Mouse (Mus musculus) hindbrain, postnatal 0 days (tissue): ENCODE results near the gene Lgals3. TPM values are rescaled to one million over a fixed set of nuclear protein-coding genes. Genes with fewer than 3 reads are reported as not detected.
A peak's percentile ranks its signal among the peaks of the same experiment; 100 is the strongest.

Source experiments
- ATAC-seq: fragments of 200-750 bp; cut with Nextera tagmentation; 2 replicates; pipeline ENCODE4 v1.8.0; 2017; ENCODE audit warnings: mild to moderate bottlenecking, moderate TSS enrichment, moderate library complexity
- DNase-seq: peaks from one replicate; pipeline ENCODE4 v3.0.0-alpha.2; 2015; ENCODE audit warnings: low spot score
- H3K27ac ChIP-seq: fragments of 300-500 bp; sonication (generic); 2 replicates; pipeline ENCODE4 v1.5.1; 2014; ENCODE audit warnings: mild to moderate bottlenecking
- H3K27me3 ChIP-seq: fragments of 300-500 bp; sonication (generic); 2 replicates; pipeline ENCODE4 v1.6.1; 2014; ENCODE audit warnings: low read length, mixed read lengths; ENCODE audit not compliant: insufficient read depth
- H3K36me3 ChIP-seq: fragments of 300-500 bp; sonication (generic); 2 replicates; pipeline ENCODE4 v1.6.1; 2014; ENCODE audit warnings: low read length, mixed read lengths; ENCODE audit not compliant: insufficient read depth
- H3K4me1 ChIP-seq: fragments of 300-500 bp; sonication (generic); 2 replicates; pipeline ENCODE4 v1.6.1; 2014; ENCODE audit warnings: antibody characterized with exemption, low read length, mixed read lengths; ENCODE audit not compliant: insufficient read depth
- H3K4me2 ChIP-seq: fragments of 300-500 bp; sonication (generic); 2 replicates; pipeline ENCODE4 v1.6.1; 2014; ENCODE audit warnings: low read depth, mild to moderate bottlenecking, low read length, moderate library complexity, mixed read lengths
- H3K4me3 ChIP-seq: fragments of 300-500 bp; sonication (generic); 2 replicates; pipeline ENCODE4 v1.5.1; 2014; ENCODE audit warnings: low read length
- H3K9ac ChIP-seq: fragments of 300-500 bp; sonication (generic); replicated peaks from 2 replicates; pipeline ENCODE4 v1.6.1; 2014; ENCODE audit warnings: mild to moderate bottlenecking, low read length, moderate library complexity, mixed read lengths
- H3K9me3 ChIP-seq: fragments of 300-500 bp; sonication (generic); 2 replicates; pipeline ENCODE4 v1.6.1; 2016; ENCODE audit warnings: low read length, mixed read lengths
- CTCF ChIP-seq: IDR thresholded peaks from 2 replicates; pipeline ENCODE4 v1.5.1; 2016; ENCODE audit warnings: antibody characterized with exemption, control low read depth, low read depth
- WGBS: fragments of 180-500 bp; shearing (Covaris S2); extraction: QIAGEN DNeasy Blood & Tissue Kit; methylation state at CpG from one replicate; pipeline ENCODE4 v1.1.7; 2014; 5-methylcytosine and 5-hydroxymethylcytosine counted together
- polyA plus RNA-seq: library from polyadenylated mRNA; unstranded; fragments of >200 nt; fragmentation: Nextera tagmentation; extraction: Ambion mirVana; gene quantifications from 2 replicates; pipeline ENCODE4 v1.2.1, GENCODE M21; 2015
- total RNA-seq: library from RNA; depleted of rRNA; stranded (reverse); fragments of >200 nt; gene quantifications from 2 replicates; pipeline ENCODE4 v1.2.3, GENCODE M21; 2014

The Lgals3 gene
- total and polyA plus RNA-seq, 2 experiments from 2014 or later = 2.1 to 6.6 TPM

- no peaks in the 10 kb centered on the region for H3K36me3 ChIP-seq
- TF ChIP-seq CTCF = no peak
- no peak overlapping the region for H3K4me2 ChIP-seq
- no peak overlapping the region for H3K4me3 ChIP-seq
- no peaks in the 10 kb centered on the region for H3K9me3 ChIP-seq
- 85% methylated on average over 7 of the region's 7 CpGs for WGBS
- H3K27me3 ChIP-seq = peaks cover 5% of the 10 kb centered on the region; the same call in 1 of the 2 replicates
- peaks cover 13% of the 10 kb centered on the region for H3K4me1 ChIP-seq
- H3K9ac ChIP-seq = no peak overlapping the region
- H3K27ac ChIP-seq = no peak overlapping the region
- DNase-seq (no peak), ATAC-seq (no peak)
Measured at GRCm38 (mm10) chr14:47378336-47378735, 10.8 kb downstream of the Lgals3 start.

- Histone ChIP-seq H3K4me3 (no peak overlapping the region), H3K4me2 (no peak overlapping the region), H3K27me3 (no peaks in the 10 kb centered on the region), H3K9me3 (no peaks in the 10 kb centered on the region), H3K27ac (no peak overlapping the region), H3K9ac (no peak overlapping the region), H3K36me3 (no peaks in the 10 kb centered on the region), H3K4me1 (no peaks in the 10 kb centered on the region)
- TF ChIP-seq CTCF = no peak
- 81% methylated on average over 7 of the region's 7 CpGs for WGBS
- DNase-seq = no peak
- ATAC-seq = no peak
Measured at GRCm38 (mm10) chr14:47383911-47384310, 16.4 kb downstream of the Lgals3 start.

- WGBS = 74% methylated on average over 10 of the region's 10 CpGs
- no peak for TF ChIP-seq CTCF
Measured at GRCm38 (mm10) chr14:47384653-47385052, 17.1 kb downstream of the Lgals3 start.

GRCm38 (mm10) chr14:47386125-47386524 lies 18.6 kb downstream of the Lgals3 start:
- no peak overlapping the region for H3K4me3 ChIP-seq
- WGBS = 80% methylated on average over 11 of the region's 11 CpGs
- no peak overlapping the region for H3K4me2 ChIP-seq
- no peaks in the 10 kb centered on the region for H3K27me3 ChIP-seq
- ATAC-seq (no peak), DNase-seq (no peak)
- H3K36me3 ChIP-seq = no peaks in the 10 kb centered on the region
- no peak overlapping the region for H3K27ac ChIP-seq
- TF ChIP-seq CTCF = no peak
- H3K9me3 ChIP-seq = no peaks in the 10 kb centered on the region
- no peaks in the 10 kb centered on the region for H3K4me1 ChIP-seq
- H3K9ac ChIP-seq = no peak overlapping the region

More at GRCm38 (mm10) chr14:47384653-47385052, 17.1 kb downstream of the Lgals3 start:
- Histone ChIP-seq H3K4me2 (no peak overlapping the region), H3K36me3 (no peaks in the 10 kb centered on the region), H3K9ac (no peak overlapping the region), H3K9me3 (no peaks in the 10 kb centered on the region), H3K4me1 (no peaks in the 10 kb centered on the region), H3K27me3 (no peaks in the 10 kb centered on the region), H3K27ac (no peak overlapping the region), H3K4me3 (no peak overlapping the region)
- ATAC-seq (no peak), DNase-seq (no peak)

- no peak for DNase-seq
- no peak for ATAC-seq
- WGBS = 94% methylated on average over 10 of the region's 10 CpGs
- H3K36me3 ChIP-seq = no peaks in the 10 kb centered on the region; the same call in 1 of the 2 replicates
- no peaks in the 10 kb centered on the region for H3K27me3 ChIP-seq
- no peak for TF ChIP-seq CTCF
- no peak overlapping the region for H3K27ac ChIP-seq
- H3K4me3 ChIP-seq = no peak overlapping the region
- no peak overlapping the region for H3K4me2 ChIP-seq
- no peaks in the 10 kb centered on the region for H3K4me1 ChIP-seq
- H3K9ac ChIP-seq = no peak overlapping the region
- no peaks in the 10 kb centered on the region for H3K9me3 ChIP-seq
Measured at GRCm38 (mm10) chr14:47393354-47394094, 26.0 kb downstream of the Lgals3 start.

GRCm38 (mm10) chr14:47395007-47395406 lies 27.5 kb downstream of the Lgals3 start:
- Histone ChIP-seq H3K4me3 (no peak overlapping the region), H3K4me1 (no peaks in the 10 kb centered on the region), H3K36me3 (no peaks in the 10 kb centered on the region; the same call in 1 of the 2 replicates), H3K27ac (peak overlapping the region; percentile 51; the same call in 1 of the 2 replicates), H3K27me3 (no peaks in the 10 kb centered on the region), H3K4me2 (no peak overlapping the region), H3K9me3 (no peaks in the 10 kb centered on the region), H3K9ac (no peak overlapping the region)
- no peak for DNase-seq
- TF ChIP-seq CTCF = no peak
- peak; percentile 62 for ATAC-seq
- WGBS = 75% methylated on average over 6 of the region's 6 CpGs

GRCm38 (mm10) chr14:47395462-47396026 lies 28.0 kb downstream of the Lgals3 start:
- peak; percentile 80 for ATAC-seq
- no peak overlapping the region for H3K4me2 ChIP-seq
- no peak for TF ChIP-seq CTCF

More at GRCm38 (mm10) chr14:47395462-47396026, 28.0 kb downstream of the Lgals3 start:
- Histone ChIP-seq H3K27me3 (no peaks in the 10 kb centered on the region), H3K27ac (peak overlapping the region; percentile 51; the same call in 1 of the 2 replicates), H3K4me1 (no peaks in the 10 kb centered on the region), H3K36me3 (no peaks in the 10 kb centered on the region; the same call in 1 of the 2 replicates), H3K4me3 (no peak overlapping the region), H3K9ac (no peak overlapping the region), H3K9me3 (no peaks in the 10 kb centered on the region)
- peak; percentile 63 for DNase-seq
- WGBS = 41% methylated on average over 15 of the region's 15 CpGs
